Mouse (Mus musculus): Measurements from ENCODE around the gene Ints5.
"Not testable (repeated sequence)": the region's sequence is repeated elsewhere in the genome, so short reads cannot be mapped to it uniquely, and the experiment has no call there.

The Ints5 gene

DNA sequence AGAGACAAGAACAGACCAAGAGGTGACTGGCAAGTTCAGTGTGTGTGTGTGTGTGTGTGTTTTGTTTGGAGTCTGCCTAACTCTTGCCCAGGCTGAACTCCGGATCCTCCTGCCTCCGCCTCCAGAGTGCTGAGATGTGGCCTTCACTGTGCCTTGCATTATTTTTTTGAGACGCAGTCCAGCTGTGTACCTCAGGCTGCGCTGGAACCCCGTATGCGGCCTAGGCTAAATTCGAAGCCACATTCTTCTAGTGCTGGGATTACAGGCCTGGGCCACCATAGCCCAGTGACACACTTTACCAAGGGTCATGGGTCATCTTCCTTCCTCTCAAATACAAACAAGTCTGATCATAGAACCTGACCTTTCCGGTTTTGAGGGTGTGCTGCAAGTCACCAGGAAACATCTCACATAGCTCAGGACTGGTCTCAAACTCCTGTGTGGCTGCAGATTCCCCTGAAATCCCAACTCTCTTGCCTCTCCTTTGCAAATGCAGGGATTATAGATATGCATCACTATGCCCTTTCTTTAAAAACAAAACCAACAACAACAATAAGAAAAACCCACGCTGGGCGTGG, 20.5 kb upstream of the Ints5 start:
- no peak for DNase-seq (ENCODE audit: low read depth, low spot score)
- Histone ChIP-seq H3K27me3 (ENCODE audit: control insufficient read depth, insufficient read depth, low read length, poor library complexity, severe bottlenecking) (no peaks in the 10 kb centered on the region), H3K36me3 (ENCODE audit: control insufficient read depth, insufficient read depth, low read length, poor library complexity, severe bottlenecking) (peaks cover 6% of the 10 kb centered on the region)

DNA sequence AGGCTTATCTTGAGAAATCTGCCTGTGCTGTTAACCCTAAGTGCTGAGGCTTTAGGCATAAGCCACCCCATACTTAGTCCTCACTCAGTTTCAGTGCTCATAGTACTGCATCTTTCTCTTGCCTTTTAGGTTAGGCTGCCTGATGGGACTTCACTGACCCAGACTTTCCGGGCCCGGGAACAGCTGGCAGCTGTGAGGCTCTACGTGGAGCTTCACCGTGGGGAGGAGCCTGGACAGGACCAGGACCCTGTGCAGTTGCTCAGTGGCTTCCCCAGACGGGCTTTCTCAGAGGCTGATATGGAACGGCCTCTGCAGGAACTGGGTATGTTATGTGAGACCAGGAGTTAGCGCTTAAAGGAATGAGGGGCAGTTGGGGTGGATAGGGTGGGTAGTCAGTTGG, 17.8 kb upstream of the Ints5 start:
- DNase-seq (ENCODE audit: low read depth, low spot score): no peak
- Histone ChIP-seq H3K27me3 (ENCODE audit: control insufficient read depth, insufficient read depth, low read length, poor library complexity, severe bottlenecking) (no peaks in the 10 kb centered on the region), H3K36me3 (ENCODE audit: control insufficient read depth, insufficient read depth, low read length, poor library complexity, severe bottlenecking) (peaks cover 4% of the 10 kb centered on the region)

DNA sequence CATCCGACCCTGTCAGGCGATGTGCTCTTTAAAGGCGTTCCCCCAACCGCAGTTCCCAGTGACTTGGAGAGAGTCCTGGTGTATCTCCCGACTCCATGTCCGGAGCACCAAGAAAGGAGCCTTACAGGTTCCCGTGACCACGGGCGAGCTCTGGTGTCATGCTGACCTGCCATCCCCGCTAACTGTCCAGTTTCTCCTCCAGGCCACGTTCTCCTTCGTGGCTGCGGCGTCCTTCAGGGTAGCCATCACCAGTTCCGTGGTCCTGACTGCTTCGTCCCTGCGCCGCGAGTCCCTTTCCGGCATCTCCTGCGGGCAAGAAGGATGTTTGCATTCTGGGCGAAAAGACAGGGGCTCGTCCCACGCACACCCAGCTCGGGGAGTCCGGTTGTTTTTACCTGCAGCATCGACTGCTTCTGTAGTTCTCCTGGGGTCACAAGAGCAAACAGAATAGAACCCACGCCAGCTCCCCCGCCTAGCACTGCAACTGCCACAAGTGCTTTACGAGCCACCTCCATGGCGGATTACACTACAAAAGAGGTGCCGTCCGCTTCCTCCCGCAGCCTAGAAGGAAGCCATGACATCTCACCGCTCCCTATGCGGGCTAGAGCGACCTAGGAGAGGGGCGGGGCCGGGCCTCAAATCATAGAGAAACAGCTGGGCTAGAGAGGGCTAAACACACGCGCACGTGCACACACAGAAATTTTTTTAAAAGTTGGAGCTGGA, 12.3 kb upstream of the Ints5 start, which contains the start of gene Uqcc3:
Gene Uqcc3 (minus strand): TSS at position 613 of the 723 bp plus-strand sequence.
- H3K27me3 ChIP-seq (ENCODE audit: control insufficient read depth, insufficient read depth, low read length, poor library complexity, severe bottlenecking): no peaks in the 10 kb centered on the region
- peaks cover 1% of the 10 kb centered on the region for H3K36me3 ChIP-seq (ENCODE audit: control insufficient read depth, insufficient read depth, low read length, poor library complexity, severe bottlenecking)
- peak; percentile 90 for DNase-seq (ENCODE audit: low read depth, low spot score)

DNA sequence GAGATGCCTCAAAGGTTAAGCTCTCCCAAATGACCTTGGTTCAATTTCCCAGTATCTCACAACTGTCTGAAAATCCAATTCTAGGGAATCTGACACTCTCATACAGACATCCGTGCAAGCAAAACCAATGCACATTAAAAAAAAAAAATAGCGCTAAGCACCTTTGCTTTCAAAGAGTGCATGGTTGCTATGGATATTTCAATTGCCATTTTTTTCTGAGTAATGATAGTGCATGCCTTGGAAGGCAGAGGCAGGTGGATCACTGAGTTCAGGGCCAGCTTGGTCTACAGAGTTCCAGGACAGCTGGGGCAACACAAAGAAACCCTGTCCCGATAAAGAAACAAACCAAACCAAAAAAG, 11.8 kb upstream of the Ints5 start:
- DNase-seq (ENCODE audit: low read depth, low spot score): no peak
- Histone ChIP-seq H3K36me3 (ENCODE audit: control insufficient read depth, insufficient read depth, low read length, poor library complexity, severe bottlenecking) (no peaks in the 10 kb centered on the region; the same call in 1 of the 2 replicates), H3K27me3 (ENCODE audit: control insufficient read depth, insufficient read depth, low read length, poor library complexity, severe bottlenecking) (no peaks in the 10 kb centered on the region)

DNA sequence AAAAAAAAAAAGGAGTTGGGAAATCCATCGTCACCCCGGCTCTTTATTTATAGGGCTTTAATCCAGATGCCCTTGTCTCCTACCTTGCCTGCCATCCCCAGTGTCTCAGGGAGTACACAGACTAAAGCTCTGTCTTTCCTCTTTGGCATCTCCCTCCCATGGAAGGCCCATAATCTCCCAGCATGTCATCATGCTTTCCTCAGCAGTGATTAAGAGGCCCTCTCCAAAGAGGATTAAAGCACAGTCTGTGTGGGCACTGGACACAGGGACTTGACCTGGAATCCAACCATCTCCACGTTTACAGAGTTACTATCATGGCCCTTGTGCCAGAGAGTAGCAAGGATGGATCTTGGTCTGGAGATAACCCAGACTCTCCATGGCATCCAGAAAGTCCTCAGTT, 9.2 kb upstream of the Ints5 start, which contains the start of the genes Lbhd1 and Gm49403:
Gene Lbhd1 (plus strand): TSS at position 117 of the 400 bp plus-strand sequence.
Gene Gm49403 (plus strand): TSS at position 315 of the 400 bp plus-strand sequence.
- DNase-seq (ENCODE audit: low read depth, low spot score): no peak
- no peaks in the 10 kb centered on the region for H3K27me3 ChIP-seq (ENCODE audit: control insufficient read depth, insufficient read depth, low read length, poor library complexity, severe bottlenecking)
- H3K36me3 ChIP-seq (ENCODE audit: control insufficient read depth, insufficient read depth, low read length, poor library complexity, severe bottlenecking): no peaks in the 10 kb centered on the region

- Histone ChIP-seq H3K27me3 (ENCODE audit: control insufficient read depth, insufficient read depth, low read length, poor library complexity, severe bottlenecking) (no peaks in the 10 kb centered on the region), H3K36me3 (ENCODE audit: control insufficient read depth, insufficient read depth, low read length, poor library complexity, severe bottlenecking) (0 out of 2 replicates have a peak, but pooled peaks cover 2% of the 10 kb centered on the region)
- DNase-seq (ENCODE audit: low read depth, low spot score): no peak
These were observed 5.8 kb upstream of the Ints5 start for GRCm38 (mm10) chr19:8886916-8887584.

- 0 out of 2 replicates have a peak, but pooled peaks cover 2% of the 10 kb centered on the region for H3K36me3 ChIP-seq (ENCODE audit: control insufficient read depth, insufficient read depth, low read length, poor library complexity, severe bottlenecking)
- DNase-seq (ENCODE audit: low read depth, low spot score): no peak
- no peaks in the 10 kb centered on the region for H3K27me3 ChIP-seq (ENCODE audit: control insufficient read depth, insufficient read depth, low read length, poor library complexity, severe bottlenecking)
These were observed 5.0 kb upstream of the Ints5 start for GRCm38 (mm10) chr19:8887585-8888463.

DNA sequence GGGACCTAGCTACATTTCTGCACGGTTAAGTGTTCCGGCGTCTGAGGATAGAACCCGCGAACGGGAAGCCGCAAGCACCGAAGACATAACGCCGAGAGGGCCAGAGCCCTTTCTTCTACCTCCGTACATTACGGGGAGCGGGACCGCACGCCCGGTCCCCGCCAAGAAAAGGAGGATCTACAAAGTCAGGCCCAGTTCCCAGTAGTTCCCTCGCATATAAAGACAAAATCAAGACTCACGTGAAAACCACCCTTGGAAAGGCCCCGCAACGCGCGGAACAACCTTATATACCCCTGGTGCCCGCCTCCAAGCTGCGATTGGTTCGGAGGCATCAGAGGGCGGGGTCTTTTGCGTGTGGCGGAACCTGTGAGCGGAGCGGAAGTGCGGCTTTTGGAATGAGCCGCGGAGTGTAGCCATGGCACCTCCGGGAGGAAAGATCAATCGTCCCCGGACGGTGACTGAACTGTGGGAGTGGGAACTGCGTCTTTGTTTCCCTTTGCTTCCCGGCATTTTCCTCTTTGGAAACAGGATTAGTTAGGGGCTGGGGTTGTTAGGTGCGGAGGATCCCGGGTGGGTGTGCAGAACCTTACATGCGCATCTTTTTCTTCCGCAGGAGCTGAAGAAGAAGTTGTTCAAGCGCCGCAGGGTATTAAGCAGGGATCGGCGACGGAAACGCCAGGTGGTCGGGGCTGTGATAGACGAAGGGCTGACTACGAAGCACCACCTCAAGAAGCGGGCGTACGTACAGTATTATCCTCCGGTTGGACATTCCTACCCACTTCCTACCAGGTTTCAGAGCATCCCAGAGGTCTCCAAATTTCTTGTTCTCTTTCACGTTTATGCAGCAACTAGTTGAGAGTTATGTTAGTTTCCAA, 4.1 kb upstream of the Ints5 start, which contains the start of the genes 1810009A15Rik and Gm49416:
Gene 1810009A15Rik (plus strand): TSS at position 343 of the 875 bp plus-strand sequence.
Gene Gm49416 (plus strand): TSS at position 416 of the 875 bp plus-strand sequence.
- peak; percentile 96 for DNase-seq (ENCODE audit: low read depth, low spot score)
- Histone ChIP-seq H3K36me3 (ENCODE audit: control insufficient read depth, insufficient read depth, low read length, poor library complexity, severe bottlenecking) (0 out of 2 replicates have a peak, but pooled peaks cover 2% of the 10 kb centered on the region), H3K27me3 (ENCODE audit: control insufficient read depth, insufficient read depth, low read length, poor library complexity, severe bottlenecking) (no peaks in the 10 kb centered on the region)

DNA sequence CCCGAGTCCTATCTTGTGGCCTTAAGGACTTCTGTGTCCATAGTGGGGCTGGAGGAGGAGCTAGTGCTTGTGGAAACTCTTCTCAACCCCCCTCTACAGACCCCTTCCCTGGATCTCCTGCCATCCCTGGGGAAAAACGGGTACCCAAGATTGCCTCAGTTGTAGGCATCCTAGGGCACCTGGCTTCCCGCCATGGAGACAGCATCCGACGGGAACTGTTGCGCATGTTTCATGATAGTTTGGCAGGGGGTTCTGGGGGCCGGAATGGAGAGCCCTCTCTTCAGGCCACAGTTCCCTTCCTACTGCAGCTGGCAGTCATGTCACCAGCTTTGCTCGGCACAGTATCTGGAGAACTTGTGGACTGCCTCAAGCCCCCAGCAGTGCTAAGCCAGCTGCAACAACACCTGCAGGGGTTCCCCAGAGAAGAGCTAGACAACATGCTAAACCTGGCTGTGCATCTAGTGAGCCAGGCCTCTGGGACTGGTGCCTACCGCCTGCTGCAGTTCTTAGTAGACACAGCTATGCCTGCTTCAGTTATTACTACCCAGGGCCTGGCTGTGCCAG, 2.7 kb downstream of the Ints5 start:
- no peaks in the 10 kb centered on the region for H3K27me3 ChIP-seq (ENCODE audit: control insufficient read depth, insufficient read depth, low read length, poor library complexity, severe bottlenecking)
- DNase-seq (ENCODE audit: low read depth, low spot score): no peak
- no peaks in the 10 kb centered on the region; the same call in 1 of the 2 replicates for H3K36me3 ChIP-seq (ENCODE audit: control insufficient read depth, insufficient read depth, low read length, poor library complexity, severe bottlenecking)

- H3K36me3 ChIP-seq (ENCODE audit: control insufficient read depth, insufficient read depth, low read length, poor library complexity, severe bottlenecking); H3K27me3 ChIP-seq (ENCODE audit: control insufficient read depth, insufficient read depth, low read length, poor library complexity, severe bottlenecking); DNase-seq (ENCODE audit: low read depth, low spot score): not testable (repeated sequence)
These were observed 3.4 kb downstream of the Ints5 start for GRCm38 (mm10) chr19:8896231-8896630.

DNA sequence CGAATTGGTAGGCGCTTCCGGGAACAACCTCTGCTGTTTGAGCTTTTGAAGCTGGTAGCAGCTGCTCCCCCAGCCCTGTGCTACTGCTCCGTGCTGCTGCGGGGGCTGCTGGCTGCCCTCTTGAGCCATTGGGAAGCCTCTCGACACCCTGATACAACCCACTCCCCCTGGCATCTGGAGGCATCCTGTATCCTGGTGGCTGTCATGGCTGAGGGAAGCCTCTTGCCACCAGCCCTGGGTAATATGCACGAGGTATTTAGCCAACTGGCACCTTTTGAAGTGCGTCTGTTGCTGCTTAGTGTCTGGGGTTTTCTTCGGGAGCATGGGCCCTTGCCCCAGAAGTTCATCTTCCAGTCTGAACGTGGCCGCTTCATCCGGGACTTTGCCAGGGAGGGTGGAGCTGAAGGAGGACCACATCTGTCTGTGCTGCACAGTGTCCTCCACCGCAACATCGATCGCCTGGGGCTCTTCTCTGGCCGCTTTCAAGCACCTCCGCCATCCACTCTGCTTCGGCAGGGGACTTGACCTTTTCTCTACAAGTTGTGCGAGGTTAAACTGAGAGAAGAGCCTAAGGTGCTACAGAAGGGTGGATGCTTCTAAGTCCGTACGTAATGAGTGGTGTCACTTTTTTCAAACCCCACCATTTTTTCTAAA, 4.5 kb downstream of the Ints5 start:
- H3K27me3 ChIP-seq (ENCODE audit: control insufficient read depth, insufficient read depth, low read length, poor library complexity, severe bottlenecking); H3K36me3 ChIP-seq (ENCODE audit: control insufficient read depth, insufficient read depth, low read length, poor library complexity, severe bottlenecking); DNase-seq (ENCODE audit: low read depth, low spot score): not testable (repeated sequence)

- Histone ChIP-seq H3K27me3 (ENCODE audit: control insufficient read depth, insufficient read depth, low read length, poor library complexity, severe bottlenecking) (no peaks in the 10 kb centered on the region), H3K36me3 (ENCODE audit: control insufficient read depth, insufficient read depth, low read length, poor library complexity, severe bottlenecking) (peaks cover 5% of the 10 kb centered on the region; the same call in 1 of the 2 replicates)
- peak; percentile 96 for DNase-seq (ENCODE audit: low read depth, low spot score)
These were observed 5.2 kb downstream of the Ints5 start, which contains the start of gene Ganab for GRCm38 (mm10) chr19:8897865-8898495. Gene Ganab (plus strand): TSS chr19:8898071.
